Mouse (Mus musculus) lung, postnatal 0 days (tissue): Measurements from ENCODE around the gene Gcnt7.

Experiments used
- CTCF ChIP-seq: IDR thresholded peaks from 2 replicates; pipeline ENCODE4 v1.5.1; 2016; ENCODE audit warnings: antibody characterized with exemption, mild to moderate bottlenecking
- EP300 ChIP-seq: IDR thresholded peaks from 2 replicates; pipeline ENCODE4 v1.6.1; 2016; ENCODE audit warnings: antibody characterized with exemption, mild to moderate bottlenecking, control low read depth

GRCm38 (mm10) chr2:172416218-172416617 lies 42.2 kb downstream of the Gcnt7 start:
- TF ChIP-seq EP300: no peak
- TF ChIP-seq CTCF: no peak
